Mouse (Mus musculus) olfactory bulb, adult 2 months (tissue): ENCODE data around the gene Paxbp1.

Source experiments
- CTCF ChIP-seq: fragments of 200-500 bp; IDR thresholded peaks from 2 replicates; pipeline ENCODE4 v1.5.1; 2012; ENCODE audit warnings: low read depth, mild to moderate bottlenecking, low read length, moderate library complexity; ENCODE audit not compliant: insufficient read depth
- POLR2A ChIP-seq: fragments of 200-500 bp; IDR thresholded peaks from 2 replicates; pipeline ENCODE4 v1.6.1; 2012; ENCODE audit warnings: mild to moderate bottlenecking, low read depth, low read length, moderate library complexity; ENCODE audit not compliant: insufficient read depth

DNA sequence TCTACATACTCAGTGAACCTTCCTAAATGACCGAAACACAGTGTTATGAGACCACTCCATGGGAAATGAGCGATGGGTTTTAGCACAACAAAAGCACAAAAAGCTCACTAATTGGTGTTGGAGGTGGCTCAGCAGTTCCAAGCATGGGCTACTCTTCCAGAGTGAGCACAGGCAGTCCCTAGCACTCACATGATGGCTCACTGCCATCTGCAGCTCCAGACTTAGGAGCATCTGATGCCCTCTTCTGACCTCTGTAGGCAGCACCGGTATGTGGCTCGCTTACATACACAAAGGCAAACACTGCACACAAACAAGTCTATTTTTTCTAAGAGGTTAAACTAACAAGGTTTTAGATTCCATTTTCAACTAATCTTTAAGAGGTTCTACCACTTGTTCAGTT is 78.1 kb downstream of the Paxbp1 start:
- TF ChIP-seq CTCF, result no peak
- TF ChIP-seq POLR2A, result no peak
